Mouse (Mus musculus) heart, embryonic 15.5 days (tissue): Measurements from ENCODE around the gene Ap2a2. TPM values are rescaled to one million over a fixed set of nuclear protein-coding genes. Genes with fewer than 3 reads are reported as not detected.
"Not testable (repeated sequence)": the region's sequence is repeated elsewhere in the genome, so short reads cannot be mapped to it uniquely, and the experiment has no call there.

Source experiments
- ATAC-seq: fragments of 200-750 bp; cut with Nextera tagmentation; replicated peaks from 2 replicates; pipeline ENCODE4 v1.8.0; 2017; ENCODE audit warnings: low read depth, moderate TSS enrichment; ENCODE audit not compliant: insufficient number of reproducible peaks, insufficient read depth, low FRiP score
- H3K27ac ChIP-seq: fragments of 300-500 bp; sonication (generic); 2 replicates; pipeline ENCODE4 v1.5.1; 2015; ENCODE audit warnings: mild to moderate bottlenecking, inconsistent platforms
- H3K27me3 ChIP-seq: fragments of 300-500 bp; sonication (generic); 2 replicates; pipeline ENCODE4 v1.6.1; 2015; ENCODE audit warnings: inconsistent platforms
- H3K36me3 ChIP-seq: fragments of 300-500 bp; sonication (generic); 2 replicates; pipeline ENCODE4 v1.6.1; 2015; ENCODE audit warnings: mild to moderate bottlenecking, inconsistent platforms
- H3K4me1 ChIP-seq: fragments of 300-500 bp; sonication (generic); replicated peaks from 2 replicates; pipeline ENCODE4 v1.6.1; 2015; ENCODE audit warnings: inconsistent platforms
- H3K4me2 ChIP-seq: fragments of 300-500 bp; sonication (generic); 2 replicates; pipeline ENCODE4 v1.6.1; 2015; ENCODE audit warnings: inconsistent platforms, mild to moderate bottlenecking, moderate library complexity
- H3K4me3 ChIP-seq: fragments of 300-500 bp; sonication (generic); 2 replicates; pipeline ENCODE4 v1.5.1; 2015; ENCODE audit warnings: mild to moderate bottlenecking, inconsistent platforms
- H3K9ac ChIP-seq: fragments of 300-500 bp; sonication (generic); 2 replicates; pipeline ENCODE4 v1.6.1; 2015; ENCODE audit warnings: mild to moderate bottlenecking, inconsistent platforms
- H3K9me3 ChIP-seq: fragments of 300-500 bp; sonication (generic); replicated peaks from 2 replicates; pipeline ENCODE4 v1.6.1; 2016; ENCODE audit warnings: inconsistent platforms
- WGBS: fragments of 180-500 bp; shearing (Covaris S2); methylation state at CpG from one replicate; pipeline ENCODE4 v1.1.7; 2015; ENCODE audit warnings: mixed read lengths; 5-methylcytosine and 5-hydroxymethylcytosine counted together
- polyA plus RNA-seq: library from polyadenylated mRNA; unstranded; fragments of >200 nt; fragmentation: Nextera tagmentation; extraction: Ambion mirVana; gene quantifications from 2 replicates; pipeline ENCODE4 v1.2.1, GENCODE M21; 2015

The Ap2a2 gene
- polyA plus RNA-seq, 1 experiment from 2014 or later = 43.6 TPM

DNA sequence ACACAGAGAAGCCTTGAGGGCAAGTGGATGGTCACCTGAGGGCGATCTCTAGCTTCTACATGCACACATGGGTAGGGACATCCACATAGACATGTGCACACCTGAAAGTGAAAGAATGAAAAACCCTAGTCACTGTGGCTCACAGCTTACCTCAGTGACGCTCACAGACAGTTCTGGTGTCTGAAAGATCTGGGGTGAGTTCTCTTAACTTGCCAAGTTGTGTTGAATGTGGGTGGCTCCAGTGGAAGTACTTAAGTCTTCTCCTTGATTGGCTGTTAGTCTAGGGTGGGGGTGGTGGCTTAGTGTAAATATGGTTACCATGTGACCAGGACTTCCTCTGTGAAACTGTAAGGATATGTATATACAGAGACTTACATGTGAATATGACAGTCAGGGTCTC is 17.0 kb downstream of the Ap2a2 start:
- H3K27me3 ChIP-seq = no peaks in the 10 kb centered on the region
- ATAC-seq = no peak
- no peak overlapping the region for H3K9ac ChIP-seq
- H3K4me2 ChIP-seq = no peak overlapping the region
- WGBS = 84% methylated on average over 2 of the region's 2 CpGs
- H3K27ac ChIP-seq = no peak overlapping the region
- H3K4me3 ChIP-seq = no peak overlapping the region
- H3K4me1 ChIP-seq = peaks cover 5% of the 10 kb centered on the region; the same call in 1 of the 2 replicates
- H3K9me3 ChIP-seq = no peaks in the 10 kb centered on the region
- H3K36me3 ChIP-seq = no peaks in the 10 kb centered on the region

DNA sequence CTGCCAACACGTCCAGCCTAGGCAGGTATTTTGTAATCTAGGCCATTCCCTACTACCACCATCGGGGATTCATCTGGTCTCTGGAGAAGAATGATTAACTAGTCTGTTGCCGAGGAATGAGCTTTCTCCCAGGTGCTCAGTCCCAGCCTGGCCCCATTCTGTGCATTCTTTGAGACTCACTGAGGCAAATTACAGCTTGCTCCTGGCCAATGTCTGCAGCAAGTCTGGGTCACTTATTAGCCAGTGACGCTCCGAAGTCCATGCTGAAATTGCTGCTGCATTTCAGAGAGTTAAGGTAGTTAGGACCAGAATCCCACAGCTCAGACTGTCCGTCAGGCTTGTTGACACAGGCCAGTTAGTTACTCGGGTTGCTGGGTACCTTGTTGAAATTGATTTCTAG is 19.4 kb downstream of the Ap2a2 start:
- no peak for ATAC-seq
- Histone ChIP-seq H3K4me3 (no peak overlapping the region), H3K9me3 (no peaks in the 10 kb centered on the region), H3K4me2 (no peak overlapping the region), H3K27me3 (no peaks in the 10 kb centered on the region), H3K9ac (no peak overlapping the region), H3K36me3 (no peaks in the 10 kb centered on the region), H3K27ac (no peak overlapping the region), H3K4me1 (peaks cover 5% of the 10 kb centered on the region; the same call in 1 of the 2 replicates)
- WGBS = 70% methylated on average over 7 of the region's 7 CpGs

DNA sequence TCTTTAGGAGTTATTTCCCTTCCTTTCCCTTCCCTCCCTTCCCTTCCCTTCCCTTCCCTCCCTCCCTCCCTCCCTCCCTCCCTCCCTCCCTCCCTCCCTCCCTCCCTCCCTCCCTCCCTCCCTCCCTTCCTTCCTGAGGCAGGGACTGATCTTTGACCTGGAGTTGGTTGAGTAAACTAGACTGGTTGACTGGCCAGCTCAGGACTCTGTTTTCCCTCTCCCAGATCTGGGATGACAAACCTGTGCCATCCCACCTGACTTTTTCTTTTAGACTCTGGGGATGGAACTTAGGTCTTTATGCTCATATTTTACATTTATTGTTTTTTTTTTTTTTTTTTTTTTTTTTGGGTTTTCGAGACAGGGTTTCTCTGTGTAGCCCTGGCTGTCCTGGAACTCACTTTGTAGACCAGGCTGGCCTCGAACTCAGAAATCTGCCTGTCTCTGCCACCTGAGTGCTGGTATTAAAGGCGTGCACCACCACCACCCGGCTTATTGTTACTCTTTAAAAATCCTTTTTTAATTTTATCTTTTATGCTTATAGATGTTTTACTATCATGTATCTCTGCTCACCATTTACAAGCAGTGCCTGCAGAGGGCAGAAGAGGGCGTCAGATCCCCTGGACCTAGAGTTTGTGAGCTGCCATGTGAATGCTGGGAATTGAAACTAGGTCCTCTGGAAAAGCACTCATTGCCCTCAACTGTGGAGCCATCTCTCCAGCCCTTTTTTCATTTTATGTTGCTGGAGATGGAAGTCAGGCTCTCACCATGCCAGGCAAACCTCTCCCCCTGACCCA is 22.3 kb downstream of the Ap2a2 start:
- 89% methylated on average over 4 of the region's 5 CpGs for WGBS
- no peaks in the 10 kb centered on the region for H3K27me3 ChIP-seq
- no peak overlapping the region for H3K27ac ChIP-seq
- no peak overlapping the region for H3K9ac ChIP-seq
- no peaks in the 10 kb centered on the region for H3K4me1 ChIP-seq
- no peak overlapping the region for H3K4me3 ChIP-seq
- no peak overlapping the region for H3K4me2 ChIP-seq
- no peaks in the 10 kb centered on the region for H3K9me3 ChIP-seq
- 0 out of 2 replicates have a peak, but pooled peaks cover 8% of the 10 kb centered on the region for H3K36me3 ChIP-seq
- no peak for ATAC-seq

DNA sequence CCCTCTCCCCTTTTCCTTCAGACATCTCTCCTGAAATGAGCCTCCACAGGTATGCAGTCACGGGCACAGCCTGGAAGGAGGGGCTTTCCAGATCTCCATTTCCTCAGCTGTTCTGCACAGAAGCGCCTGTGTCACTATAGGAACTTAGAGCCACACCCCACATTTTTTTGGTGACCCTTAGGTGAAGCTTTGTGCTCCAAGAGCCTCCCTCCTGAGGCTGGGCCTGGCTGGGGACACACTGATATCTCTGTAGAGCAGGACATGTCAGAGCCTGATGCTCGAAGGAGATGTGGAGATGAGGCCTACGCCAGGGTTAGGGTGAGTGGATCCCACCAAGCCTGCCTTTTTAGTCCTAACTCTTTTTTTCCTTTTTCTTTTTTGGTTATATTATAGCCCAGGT is 23.3 kb downstream of the Ap2a2 start:
- Histone ChIP-seq H3K27me3 (no peaks in the 10 kb centered on the region), H3K27ac (no peak overlapping the region), H3K4me3 (no peak overlapping the region), H3K9ac (no peak overlapping the region), H3K36me3 (0 out of 2 replicates have a peak, but pooled peaks cover 11% of the 10 kb centered on the region), H3K9me3 (no peaks in the 10 kb centered on the region), H3K4me2 (no peak overlapping the region), H3K4me1 (no peaks in the 10 kb centered on the region)
- no peak for ATAC-seq
- 69% methylated on average over 4 of the region's 4 CpGs for WGBS

DNA sequence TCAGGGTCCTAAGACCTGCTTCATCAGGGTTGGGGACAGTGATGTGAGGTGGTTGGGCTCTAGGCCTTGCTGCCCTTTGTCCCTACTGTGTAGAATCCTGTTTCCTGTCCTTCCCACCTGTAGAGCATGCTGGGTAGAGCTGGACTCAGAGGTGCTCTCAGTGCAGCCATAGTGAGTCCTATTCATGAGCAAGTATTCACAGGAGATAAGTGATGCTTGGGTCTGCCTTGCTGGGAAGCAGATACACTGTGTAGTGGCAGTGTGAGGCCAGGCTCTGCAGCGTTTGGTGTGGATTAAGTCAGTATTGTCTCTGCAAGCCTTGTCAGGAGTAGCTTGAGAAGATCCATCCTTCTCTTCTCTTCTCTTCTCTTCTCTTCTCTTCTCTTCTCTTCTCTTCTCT is 23.9 kb downstream of the Ap2a2 start:
- no peak for ATAC-seq
- Histone ChIP-seq H3K9ac (no peak overlapping the region), H3K27ac (no peak overlapping the region)

DNA sequence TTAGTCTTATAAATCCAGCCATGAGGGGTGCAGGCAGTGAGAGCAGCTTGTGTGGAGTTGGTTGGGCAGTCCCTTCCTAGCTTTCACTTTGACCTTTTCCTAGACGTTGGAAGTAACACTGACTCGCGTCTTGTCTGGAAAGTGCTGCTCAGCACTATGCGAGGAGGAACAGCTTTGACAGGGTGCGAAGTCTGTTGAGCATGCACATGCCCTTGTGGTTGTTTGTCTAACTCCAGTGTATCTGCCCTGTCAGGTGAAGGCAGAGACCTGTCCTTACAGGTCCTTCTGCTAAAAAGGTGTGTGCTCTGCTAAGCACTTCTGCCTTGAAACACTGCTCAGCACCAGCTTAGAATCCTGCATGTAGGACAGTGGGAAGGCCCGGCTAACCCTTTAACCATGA is 26.9 kb downstream of the Ap2a2 start:
- no peaks in the 10 kb centered on the region for H3K27me3 ChIP-seq
- H3K4me1 ChIP-seq = no peaks in the 10 kb centered on the region
- no peak overlapping the region for H3K4me2 ChIP-seq
- no peak for ATAC-seq
- H3K9ac ChIP-seq = no peak overlapping the region
- no peaks in the 10 kb centered on the region for H3K9me3 ChIP-seq
- no peak overlapping the region for H3K4me3 ChIP-seq
- peaks cover 20% of the 10 kb centered on the region for H3K36me3 ChIP-seq
- H3K27ac ChIP-seq = no peak overlapping the region
- WGBS = 67% methylated on average over 6 of the region's 6 CpGs

More for the DNA sequence above, 23.9 kb downstream of the Ap2a2 start:
- Histone ChIP-seq H3K4me3 (no peak overlapping the region), H3K9me3 (no peaks in the 10 kb centered on the region), H3K36me3 (peaks cover 13% of the 10 kb centered on the region), H3K4me1 (no peaks in the 10 kb centered on the region), H3K4me2 (no peak overlapping the region), H3K27me3 (no peaks in the 10 kb centered on the region)
- WGBS = 65% methylated on average over 1 of the region's 1 CpGs

DNA sequence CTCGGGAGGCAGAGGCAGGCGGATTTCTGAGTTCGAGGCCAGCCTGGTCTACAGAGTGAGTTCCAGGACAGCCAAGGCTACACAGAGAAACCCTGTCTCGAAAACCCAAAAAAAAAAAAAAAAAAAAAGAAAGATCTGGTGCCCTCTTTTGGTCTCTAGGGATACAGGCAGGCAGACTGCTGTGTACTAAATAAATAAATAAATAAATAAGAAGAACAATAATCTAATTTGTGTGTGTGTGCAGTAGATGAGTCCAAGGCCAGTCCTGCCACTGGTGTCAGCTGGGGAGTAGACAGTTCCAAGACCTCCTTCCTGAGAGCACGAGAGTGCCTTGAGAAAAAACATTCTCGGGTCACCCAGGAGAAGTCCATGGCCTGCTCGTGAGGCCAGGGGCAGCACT is 28.3 kb downstream of the Ap2a2 start:
- H3K27me3 ChIP-seq, ATAC-seq, H3K9me3 ChIP-seq, H3K4me2 ChIP-seq, H3K4me3 ChIP-seq, H3K4me1 ChIP-seq, H3K9ac ChIP-seq, H3K27ac ChIP-seq: not testable (repeated sequence)
- H3K36me3 ChIP-seq = peaks cover 20% of the 10 kb centered on the region
- WGBS = 89% methylated on average over 6 of the region's 7 CpGs

DNA sequence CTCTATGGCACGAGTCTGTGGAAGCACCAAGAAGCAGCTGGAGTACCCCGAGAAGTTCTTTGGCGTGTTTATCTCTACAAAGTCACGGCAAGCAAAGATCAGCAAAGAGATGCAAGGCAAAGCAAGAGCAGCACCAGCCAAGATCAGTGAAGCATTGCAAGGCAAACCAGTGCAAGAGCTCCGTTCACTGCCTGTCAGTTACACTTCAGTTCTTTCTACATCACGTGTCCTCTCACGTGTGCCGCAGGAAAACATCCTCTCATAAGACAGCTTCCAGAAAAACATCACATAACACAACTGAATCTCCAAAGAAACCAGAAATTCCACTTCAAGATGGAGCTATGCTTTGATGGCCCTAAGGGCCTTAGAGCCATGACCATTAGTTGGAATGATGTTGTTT is 29.0 kb downstream of the Ap2a2 start:
- 89% methylated on average over 8 of the region's 8 CpGs for WGBS
- Histone ChIP-seq H3K27ac (no peak overlapping the region), H3K9ac (no peak overlapping the region), H3K9me3 (no peaks in the 10 kb centered on the region), H3K4me3 (no peak overlapping the region), H3K4me1 (no peaks in the 10 kb centered on the region), H3K36me3 (peaks cover 20% of the 10 kb centered on the region), H3K27me3 (no peaks in the 10 kb centered on the region), H3K4me2 (no peak overlapping the region)
- ATAC-seq = no peak

DNA sequence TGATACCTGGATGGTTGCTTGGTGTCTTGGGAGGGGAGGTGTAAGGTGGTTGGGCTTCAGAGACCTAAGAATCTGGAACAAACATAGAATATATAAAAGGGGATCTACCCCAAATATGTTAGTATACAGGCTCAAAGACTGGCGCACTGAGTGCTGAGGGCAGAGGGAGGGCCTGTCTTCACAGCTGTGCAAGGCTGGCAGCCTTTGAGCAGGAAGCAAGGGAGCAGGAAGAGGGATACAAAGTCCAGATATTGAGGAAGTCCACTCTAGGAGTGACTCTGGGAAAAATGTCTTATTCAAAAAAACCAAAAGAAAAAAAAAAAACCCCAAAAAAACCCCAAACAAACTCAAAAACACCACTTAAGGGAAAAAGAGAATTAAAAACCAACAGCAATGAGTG is 30.1 kb downstream of the Ap2a2 start:
- no peak overlapping the region for H3K9ac ChIP-seq
- no peak for ATAC-seq
- no peak overlapping the region for H3K4me2 ChIP-seq
- no peaks in the 10 kb centered on the region for H3K9me3 ChIP-seq
- no peaks in the 10 kb centered on the region for H3K4me1 ChIP-seq
- H3K27me3 ChIP-seq = no peaks in the 10 kb centered on the region
- peaks cover 24% of the 10 kb centered on the region for H3K36me3 ChIP-seq
- H3K27ac ChIP-seq = no peak overlapping the region
- H3K4me3 ChIP-seq = no peak overlapping the region
- WGBS = 93% methylated on average over 1 of the region's 1 CpGs

DNA sequence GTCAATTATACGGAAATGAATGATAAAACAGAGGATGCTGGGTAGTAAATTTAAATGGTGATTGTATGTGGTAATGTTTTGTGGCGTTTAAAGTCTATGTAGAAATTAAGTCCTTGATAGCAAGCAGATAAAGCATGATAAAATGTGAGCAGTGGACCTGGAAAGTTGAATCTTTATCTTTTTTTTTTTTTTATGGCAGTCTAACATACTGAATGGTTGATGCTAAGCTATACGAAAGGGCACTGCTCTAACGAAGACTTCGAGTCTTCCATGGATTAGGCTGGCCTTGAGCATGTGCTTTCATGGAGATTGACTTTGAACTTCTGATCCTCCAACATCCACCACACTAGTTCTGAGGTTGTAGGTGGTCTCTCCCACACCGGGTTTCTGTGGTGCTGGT is 31.1 kb downstream of the Ap2a2 start:
- Histone ChIP-seq H3K9me3 (no peaks in the 10 kb centered on the region), H3K27me3 (no peaks in the 10 kb centered on the region), H3K4me2 (no peak overlapping the region), H3K36me3 (peaks cover 30% of the 10 kb centered on the region), H3K4me1 (no peaks in the 10 kb centered on the region), H3K4me3 (no peak overlapping the region), H3K27ac (no peak overlapping the region), H3K9ac (no peak overlapping the region)
- WGBS = 94% methylated on average over 6 of the region's 6 CpGs
- no peak for ATAC-seq

DNA sequence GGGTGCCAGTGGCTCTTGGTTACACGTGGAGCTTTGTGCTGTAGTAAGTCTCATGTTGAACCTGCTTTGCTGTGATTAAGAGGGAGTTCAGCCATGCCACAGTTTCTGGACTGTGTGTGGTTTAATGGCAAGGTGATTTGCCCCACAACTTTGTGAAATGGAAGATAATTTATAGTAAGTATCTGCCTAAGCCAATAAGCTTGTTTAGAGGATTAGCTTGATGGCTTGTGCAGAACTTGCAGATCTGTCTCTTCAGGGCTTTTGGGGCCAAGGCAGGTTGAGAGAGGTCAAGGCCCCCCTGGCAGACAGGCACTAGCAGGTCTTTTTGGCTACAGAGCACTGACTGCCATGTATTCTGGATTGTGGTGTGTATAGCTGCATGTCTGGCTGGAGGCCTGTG is 35.0 kb downstream of the Ap2a2 start:
- ATAC-seq = no peak
- 84% methylated on average over 1 of the region's 1 CpGs for WGBS

DNA sequence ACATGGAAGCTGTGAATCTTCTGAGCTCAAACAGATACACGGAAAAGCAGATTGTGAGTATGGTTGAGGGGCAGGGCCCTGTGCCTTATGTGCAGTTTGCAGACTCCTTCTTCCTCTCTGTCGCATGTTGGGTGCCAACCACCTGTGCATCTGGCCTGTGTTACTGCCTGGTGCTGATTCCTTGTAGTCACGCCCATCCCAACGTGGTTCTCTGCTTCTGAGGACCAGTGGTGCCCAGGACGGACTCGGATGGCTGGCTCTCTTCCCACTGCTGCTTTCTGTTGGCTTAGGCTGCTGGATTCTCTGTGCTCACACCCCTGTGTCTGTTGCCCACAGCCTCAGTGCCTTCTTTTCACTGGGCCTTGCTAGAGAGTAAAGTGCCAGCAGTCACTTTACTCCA is 35.6 kb downstream of the Ap2a2 start:
- Histone ChIP-seq H3K9me3 (no peaks in the 10 kb centered on the region), H3K4me3 (no peak overlapping the region), H3K4me2 (no peak overlapping the region), H3K9ac (no peak overlapping the region), H3K4me1 (no peaks in the 10 kb centered on the region), H3K36me3 (peaks cover 45% of the 10 kb centered on the region), H3K27me3 (no peaks in the 10 kb centered on the region), H3K27ac (no peak overlapping the region)
- WGBS = 86% methylated on average over 6 of the region's 6 CpGs
- no peak for ATAC-seq

More for the DNA sequence above, 35.0 kb downstream of the Ap2a2 start:
- Histone ChIP-seq H3K4me3 (no peak overlapping the region), H3K27ac (no peak overlapping the region), H3K9ac (no peak overlapping the region), H3K4me1 (no peaks in the 10 kb centered on the region), H3K27me3 (no peaks in the 10 kb centered on the region), H3K9me3 (no peaks in the 10 kb centered on the region), H3K4me2 (no peak overlapping the region), H3K36me3 (peaks cover 39% of the 10 kb centered on the region)
